Mouse (Mus musculus) myocyte (in vitro differentiated cells): Measurements from ENCODE around the gene Qsox1. TPM values are rescaled to one million over a fixed set of nuclear protein-coding genes. Genes with fewer than 3 reads are reported as not detected.

Experiments used
- H3K27me3 ChIP-seq: one replicate; pipeline ENCODE4 v1.6.1; 2011; ENCODE audit not compliant: control insufficient read depth, insufficient read depth, insufficient read length
- H3K36me3 ChIP-seq: one replicate; pipeline ENCODE4 v1.6.1; 2011; ENCODE audit not compliant: control insufficient read depth, insufficient read depth
- H3K4me2 ChIP-seq: one replicate; pipeline ENCODE4 v1.6.1; 2011; ENCODE audit warnings: low read depth, control low read depth
- H3K4me3 ChIP-seq: one replicate; pipeline ENCODE4 v1.5.1; 2011; ENCODE audit warnings: mild to moderate bottlenecking, control low read depth, moderate library complexity
- H3K79me2 ChIP-seq: one replicate; pipeline ENCODE4 v1.6.1; 2011; ENCODE audit not compliant: control insufficient read depth, insufficient read depth
- H3ac ChIP-seq: one replicate; pipeline ENCODE4 v1.6.1; 2011; ENCODE audit not compliant: control insufficient read depth, insufficient read length
- CEBPB ChIP-seq: IDR thresholded peaks from 2 replicates; pipeline ENCODE4 v1.6.1; 2011; ENCODE audit warnings: mild to moderate bottlenecking, moderate library complexity; ENCODE audit not compliant: poor library complexity, insufficient read depth, severe bottlenecking
- E2F4 ChIP-seq: IDR thresholded peaks from one replicate; pipeline ENCODE4 v1.6.1; 2011; ENCODE audit warnings: mild to moderate bottlenecking, control low read depth, moderate library complexity; ENCODE audit not compliant: insufficient read depth
- MAX ChIP-seq: IDR thresholded peaks from one replicate; pipeline ENCODE4 v1.6.1; 2011; ENCODE audit warnings: low read depth, mild to moderate bottlenecking, control low read depth
- MYOD1 ChIP-seq, 3 experiments: IDR thresholded peaks; one replicate each; pipeline ENCODE4 v1.6.1; 2011; ENCODE audit warnings: control low read depth in 2 of 3, low read depth in 2 of 3, mild to moderate bottlenecking in 2 of 3, moderate library complexity in 1 of 3; ENCODE audit not compliant: insufficient read length in 2 of 3, control insufficient read depth in 1 of 3
- MYOG ChIP-seq, 3 experiments: IDR thresholded peaks; one replicate each; pipeline ENCODE4 v1.6.1; 2011; ENCODE audit warnings: control low read depth in 2 of 3, low read depth in 2 of 3, mild to moderate bottlenecking in 2 of 3; ENCODE audit not compliant: insufficient read length in 2 of 3, control insufficient read depth in 1 of 3, insufficient read depth in 1 of 3
- POLR2A ChIP-seq: IDR thresholded peaks from one replicate; pipeline ENCODE4 v1.6.1; 2011; ENCODE audit warnings: low read depth, mild to moderate bottlenecking, control low read depth, moderate library complexity; ENCODE audit not compliant: insufficient read length
- POLR2AphosphoS2 ChIP-seq: IDR thresholded peaks from one replicate; pipeline ENCODE4 v1.6.1; 2011; ENCODE audit warnings: low read depth, control low read depth; ENCODE audit not compliant: insufficient read length
- REST ChIP-seq: IDR thresholded peaks from one replicate; pipeline ENCODE4 v1.6.1; 2011; ENCODE audit warnings: mild to moderate bottlenecking, control low read depth, moderate library complexity; ENCODE audit not compliant: insufficient read depth, insufficient read length
- SRF ChIP-seq: IDR thresholded peaks from one replicate; pipeline ENCODE4 v1.6.1; 2011; ENCODE audit warnings: low read depth; ENCODE audit not compliant: control insufficient read depth, insufficient read length
- TCF12 ChIP-seq: IDR thresholded peaks from one replicate; pipeline ENCODE4 v1.6.1; 2011; ENCODE audit warnings: mild to moderate bottlenecking, control low read depth; ENCODE audit not compliant: poor library complexity, insufficient read depth, severe bottlenecking
- TCF3 ChIP-seq: IDR thresholded peaks from one replicate; pipeline ENCODE4 v1.6.1; 2011; ENCODE audit warnings: low read depth, control low read depth; ENCODE audit not compliant: insufficient read length
- USF1 ChIP-seq: IDR thresholded peaks from one replicate; pipeline ENCODE4 v1.6.1; 2011; ENCODE audit warnings: low read depth, mild to moderate bottlenecking, control low read depth, moderate library complexity
- polyA plus RNA-seq: library from polyadenylated mRNA; unstranded; fragments of >200 nt; fragmentation: generic; extraction: Trizol; gene quantifications from one replicate; pipeline ENCODE4 v1.2.1, GENCODE M21; 2012; ENCODE audit warnings: missing spikeins

Gene Qsox1
- polyA plus RNA-seq, 1 experiment: 101 TPM

DNA sequence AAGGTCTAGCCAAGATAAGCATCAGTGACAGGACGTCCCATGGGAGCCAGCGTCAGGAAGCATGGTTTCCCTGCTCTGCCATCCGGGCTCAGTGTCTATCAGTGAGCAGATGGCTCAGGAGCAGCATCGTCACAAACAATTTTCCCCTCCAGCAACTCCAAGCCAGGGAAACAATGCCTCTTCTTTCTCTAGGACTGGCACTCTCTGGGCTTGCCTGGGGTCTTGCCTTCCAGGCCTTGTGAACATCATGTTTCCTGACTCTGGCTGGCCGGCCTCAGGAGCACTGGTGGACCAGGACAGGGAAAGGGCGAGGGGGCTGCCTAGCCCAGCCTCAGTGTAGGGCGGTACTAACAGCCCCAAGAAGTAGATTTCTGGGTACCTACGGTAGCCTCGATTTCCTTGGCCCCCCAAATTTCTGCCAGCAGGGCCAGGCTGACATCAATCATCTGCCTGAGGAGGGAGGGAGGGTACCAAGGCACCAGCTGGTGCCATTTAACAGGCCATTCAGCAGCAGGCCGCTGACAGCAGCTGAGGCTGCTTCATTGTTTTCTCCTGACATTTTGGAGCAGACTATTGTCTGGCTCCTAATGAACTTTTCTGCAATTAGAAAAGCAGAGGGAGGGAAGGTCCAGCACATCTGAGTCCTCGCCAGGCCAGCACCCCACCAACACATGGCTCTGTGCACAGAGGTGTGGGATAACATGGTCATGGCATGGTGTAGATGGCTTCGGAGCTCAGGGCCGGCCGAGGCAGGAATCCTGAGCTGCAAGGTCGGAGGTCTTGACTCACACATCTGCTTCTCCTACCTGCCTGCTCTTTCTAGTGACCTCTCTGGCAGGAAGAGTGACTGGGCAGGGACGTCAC, 22.3 kb downstream of the Qsox1 start:
- Histone ChIP-seq H3K27me3 (no peaks in the 10 kb centered on the region), H3K36me3 (peaks cover 20% of the 10 kb centered on the region), H3K79me2 (no peaks in the 10 kb centered on the region), H3K4me3 (no peak overlapping the region), H3K4me2 (no peak overlapping the region), H3ac (no peak overlapping the region)
- no peak for TF ChIP-seq REST
- TF ChIP-seq TCF3: no peak
- no peak for TF ChIP-seq CEBPB
- no peak for TF ChIP-seq POLR2A

DNA sequence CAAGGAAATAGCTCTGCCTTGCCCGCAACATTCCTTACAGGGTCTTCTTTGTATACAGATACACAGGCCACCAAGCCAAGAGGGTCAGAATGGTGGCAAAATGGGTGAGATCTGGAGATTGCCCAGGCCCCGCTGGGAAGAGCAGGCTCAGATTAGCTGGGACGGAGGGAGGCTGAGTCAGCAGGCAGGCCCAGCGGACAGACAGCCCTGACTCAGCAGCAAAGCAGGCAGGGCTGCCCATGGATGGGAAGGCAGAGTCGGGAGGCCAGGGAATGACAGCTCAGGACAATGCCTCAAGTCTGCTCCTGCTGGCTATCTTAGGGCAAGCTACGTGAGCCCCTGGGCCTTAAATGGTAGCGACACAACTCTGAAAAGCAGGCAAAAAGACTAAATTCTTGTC, 26.8 kb downstream of the Qsox1 start:
- Histone ChIP-seq H3K27me3 (no peaks in the 10 kb centered on the region), H3ac (no peak overlapping the region), H3K79me2 (no peaks in the 10 kb centered on the region), H3K4me3 (no peak overlapping the region), H3K36me3 (peaks cover 11% of the 10 kb centered on the region), H3K4me2 (no peak overlapping the region)
- no peak for TF ChIP-seq USF1
- TF ChIP-seq E2F4: no peak
- TF ChIP-seq TCF3: no peak
- no peak for TF ChIP-seq MAX
- TF ChIP-seq SRF: no peak
- TF ChIP-seq MYOG (IDR thresholded peaks at IDR 0.05; ENCODE audit: control insufficient read depth in 1 of 3, insufficient read depth in 1 of 3, insufficient read length in 2 of 3, low read depth in 2 of 3): no peak
- no peak for TF ChIP-seq POLR2AphosphoS2
- TF ChIP-seq TCF12: no peak
- TF ChIP-seq REST: no peak

DNA sequence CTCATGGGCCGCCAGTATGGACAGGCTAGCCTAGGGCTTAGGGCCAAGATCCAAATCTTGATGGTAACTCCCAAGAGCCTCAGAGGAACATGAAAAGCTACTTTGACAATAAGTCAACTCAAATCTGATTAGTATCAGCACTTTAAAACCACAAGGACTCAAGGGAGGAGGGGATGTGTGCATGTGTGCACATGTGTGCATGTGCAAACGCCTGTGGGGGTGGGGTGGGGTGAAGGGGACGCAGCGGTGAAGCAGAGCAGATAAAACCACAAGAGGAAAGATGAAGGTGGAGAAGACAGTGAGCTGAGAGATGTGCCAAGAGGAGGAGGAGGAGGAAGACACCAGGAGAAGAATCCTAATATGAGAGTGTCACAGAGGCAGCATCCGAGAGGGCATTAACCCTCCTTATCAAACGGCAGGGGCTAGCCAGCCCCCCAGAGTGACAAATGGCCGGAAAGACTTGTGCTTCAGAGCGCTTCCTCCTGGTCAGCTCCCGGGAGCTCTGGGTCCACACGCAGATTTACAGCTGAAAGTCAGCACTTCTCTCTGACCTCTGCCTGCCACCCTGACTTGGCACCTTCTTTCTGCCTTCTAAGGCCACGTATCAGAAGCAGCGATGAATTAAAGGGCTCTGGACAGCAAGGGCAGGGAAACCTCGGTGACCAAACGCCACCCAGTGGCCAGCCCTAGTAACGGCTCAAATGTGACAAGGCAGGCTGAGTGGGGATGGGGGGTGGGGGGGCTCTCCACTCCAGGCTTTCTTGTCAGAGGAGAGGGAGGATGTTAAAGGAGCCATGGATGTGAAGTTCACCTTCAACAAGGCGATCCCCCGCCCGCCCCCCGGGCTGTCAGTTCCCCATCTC, 28.1 kb downstream of the Qsox1 start:
- no peak overlapping the region for H3K4me2 ChIP-seq

DNA sequence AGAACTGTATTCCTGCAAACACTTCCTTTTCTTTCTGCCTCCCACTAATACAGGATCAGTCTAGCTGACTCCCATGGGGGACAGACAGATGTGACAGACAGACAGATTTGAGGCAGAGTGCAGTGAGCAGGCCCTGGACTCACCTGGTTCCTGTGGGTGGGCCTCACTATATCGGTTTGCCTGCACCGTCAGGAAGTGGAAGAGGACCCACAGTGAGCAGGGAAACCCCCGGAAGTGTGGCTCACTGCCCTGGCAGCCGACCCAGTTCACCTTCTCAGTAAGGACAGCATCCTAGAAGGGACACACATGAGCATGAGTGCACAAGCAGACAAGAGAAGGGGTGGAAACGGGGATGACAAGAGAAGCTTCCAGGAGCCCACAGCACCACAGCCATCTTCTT, 30.3 kb downstream of the Qsox1 start:
- no peaks in the 10 kb centered on the region for H3K79me2 ChIP-seq
- H3K4me2 ChIP-seq: no peak overlapping the region
- H3ac ChIP-seq: no peak overlapping the region
- no peak overlapping the region for H3K4me3 ChIP-seq
- no peaks in the 10 kb centered on the region for H3K27me3 ChIP-seq
- H3K36me3 ChIP-seq: peaks cover 7% of the 10 kb centered on the region
- TF ChIP-seq E2F4: no peak
- TF ChIP-seq POLR2A: no peak
- TF ChIP-seq TCF3: no peak
- TF ChIP-seq MYOG (IDR thresholded peaks at IDR 0.05; ENCODE audit: control insufficient read depth in 1 of 3, insufficient read depth in 1 of 3, insufficient read length in 2 of 3, low read depth in 2 of 3): no peak
- no peak for TF ChIP-seq MYOD1 (IDR thresholded peaks at IDR 0.05; ENCODE audit: control insufficient read depth in 1 of 3, insufficient read length in 2 of 3, low read depth in 2 of 3)
- no peak for TF ChIP-seq MAX
- TF ChIP-seq REST: no peak
- TF ChIP-seq POLR2AphosphoS2: no peak
- no peak for TF ChIP-seq TCF12
- TF ChIP-seq CEBPB: no peak
- TF ChIP-seq USF1: no peak
- no peak for TF ChIP-seq SRF

More for the DNA sequence above, 28.1 kb downstream of the Qsox1 start:
- no peak overlapping the region for H3ac ChIP-seq
- peaks cover 11% of the 10 kb centered on the region for H3K36me3 ChIP-seq
- TF ChIP-seq MAX: no peak
- TF ChIP-seq USF1: no peak
- no peak for TF ChIP-seq TCF3
- TF ChIP-seq CEBPB: no peak
- TF ChIP-seq SRF: no peak
- no peak for TF ChIP-seq E2F4
- TF ChIP-seq REST: no peak
- no peak for TF ChIP-seq POLR2A
- no peak for TF ChIP-seq MYOG (IDR thresholded peaks at IDR 0.05; ENCODE audit: control insufficient read depth in 1 of 3, insufficient read depth in 1 of 3, insufficient read length in 2 of 3, low read depth in 2 of 3)
- TF ChIP-seq MYOD1 (IDR thresholded peaks at IDR 0.05; ENCODE audit: control insufficient read depth in 1 of 3, insufficient read length in 2 of 3, low read depth in 2 of 3): no peak
- no peak for TF ChIP-seq TCF12
- no peak for TF ChIP-seq POLR2AphosphoS2
- H3K79me2 ChIP-seq: no peaks in the 10 kb centered on the region
- no peaks in the 10 kb centered on the region for H3K27me3 ChIP-seq
- no peak overlapping the region for H3K4me3 ChIP-seq
